Mouse (Mus musculus) liver, embryonic 15.5 days (tissue): ENCODE measurements around the gene Itfg2. TPM values are rescaled to one million over a fixed set of nuclear protein-coding genes. Genes with fewer than 3 reads are reported as not detected.

ENCODE experiments used
- ATAC-seq: fragments of 200-750 bp; cut with Nextera tagmentation; 2 replicates; pipeline ENCODE4 v1.8.0; 2017; ENCODE audit warnings: moderate number of reproducible peaks, mild to moderate bottlenecking, moderate library complexity; ENCODE audit not compliant: insufficient read depth
- H3K27ac ChIP-seq: fragments of 300-500 bp; sonication (generic); replicated peaks from 2 replicates; pipeline ENCODE4 v1.5.1; 2015; ENCODE audit warnings: mild to moderate bottlenecking, inconsistent platforms
- H3K27me3 ChIP-seq: fragments of 300-500 bp; sonication (generic); 2 replicates; pipeline ENCODE4 v1.6.1; 2015; ENCODE audit warnings: mild to moderate bottlenecking, inconsistent platforms
- H3K36me3 ChIP-seq: fragments of 300-500 bp; sonication (generic); replicated peaks from 2 replicates; pipeline ENCODE4 v1.6.1; 2015; ENCODE audit warnings: moderate library complexity, mild to moderate bottlenecking, inconsistent platforms
- H3K4me1 ChIP-seq: fragments of 300-500 bp; sonication (generic); replicated peaks from 2 replicates; pipeline ENCODE4 v1.6.1; 2015; ENCODE audit warnings: inconsistent platforms
- H3K4me2 ChIP-seq: fragments of 300-500 bp; sonication (generic); 2 replicates; pipeline ENCODE4 v1.6.1; 2015; ENCODE audit warnings: moderate library complexity, mild to moderate bottlenecking, inconsistent platforms
- H3K4me3 ChIP-seq: fragments of 300-500 bp; sonication (generic); replicated peaks from 2 replicates; pipeline ENCODE4 v1.5.1; 2015; ENCODE audit warnings: mild to moderate bottlenecking, inconsistent platforms
- H3K9ac ChIP-seq: fragments of 300-500 bp; sonication (generic); 2 replicates; pipeline ENCODE4 v1.6.1; 2015; ENCODE audit warnings: moderate library complexity, mild to moderate bottlenecking, inconsistent platforms
- H3K9me3 ChIP-seq: fragments of 300-500 bp; sonication (generic); replicated peaks from 2 replicates; pipeline ENCODE4 v1.6.1; 2016; ENCODE audit warnings: inconsistent platforms
- WGBS: fragments of 180-500 bp; shearing (Covaris S2); methylation state at CpG from one replicate; pipeline ENCODE4 v1.1.7; 2015; ENCODE audit warnings: mixed read lengths; ENCODE audit not compliant: insufficient replicate concordance; 5-methylcytosine and 5-hydroxymethylcytosine counted together
- polyA plus RNA-seq: library from polyadenylated mRNA; unstranded; fragments of >200 nt; fragmentation: Nextera tagmentation; extraction: Ambion mirVana; gene quantifications from 2 replicates; pipeline ENCODE4 v1.2.1, GENCODE M21; 2015

The Itfg2 gene
- polyA plus RNA-seq, 1 experiment from 2014 or later = 12.1 TPM

- Histone ChIP-seq H3K9me3 (no peaks in the 10 kb centered on the region), H3K9ac (no peak overlapping the region), H3K4me3 (no peak overlapping the region), H3K27ac (no peak overlapping the region), H3K27me3 (no peaks in the 10 kb centered on the region), H3K4me2 (no peak overlapping the region), H3K36me3 (peaks cover 78% of the 10 kb centered on the region), H3K4me1 (peaks cover 49% of the 10 kb centered on the region)
- WGBS = 87% methylated on average over 13 of the region's 13 CpGs
- no peak for ATAC-seq
Observed at GRCm38 (mm10) chr6:128433566-128433965, 8.8 kb upstream of the Itfg2 start.

GRCm38 (mm10) chr6:128432356-128432915, 7.7 kb upstream of the Itfg2 start:
- H3K9ac ChIP-seq = no peak overlapping the region
- no peak overlapping the region for H3K27ac ChIP-seq
- ATAC-seq = no peak

GRCm38 (mm10) chr6:128429826-128430225, 5.1 kb upstream of the Itfg2 start:
- Histone ChIP-seq H3K27ac (no peak overlapping the region), H3K4me3 (no peak overlapping the region), H3K9ac (no peak overlapping the region), H3K4me1 (peaks cover 23% of the 10 kb centered on the region), H3K36me3 (peaks cover 67% of the 10 kb centered on the region), H3K9me3 (no peaks in the 10 kb centered on the region), H3K27me3 (no peaks in the 10 kb centered on the region), H3K4me2 (no peak overlapping the region)
- WGBS = 61% methylated on average over 6 of the region's 6 CpGs
- ATAC-seq = no peak

More at GRCm38 (mm10) chr6:128432356-128432915, 7.7 kb upstream of the Itfg2 start:
- Histone ChIP-seq H3K4me1 (peaks cover 40% of the 10 kb centered on the region), H3K27me3 (no peaks in the 10 kb centered on the region), H3K4me2 (no peak overlapping the region), H3K36me3 (peaks cover 85% of the 10 kb centered on the region), H3K4me3 (no peak overlapping the region), H3K9me3 (no peaks in the 10 kb centered on the region)
- 86% methylated on average over 13 of the region's 13 CpGs for WGBS

- no peaks in the 10 kb centered on the region for H3K9me3 ChIP-seq
- H3K9ac ChIP-seq = no peak overlapping the region
- 47% methylated on average over 2 of the region's 2 CpGs for WGBS
- H3K36me3 ChIP-seq = peaks cover 62% of the 10 kb centered on the region
- no peak overlapping the region for H3K4me2 ChIP-seq
- H3K4me1 ChIP-seq = peaks cover 23% of the 10 kb centered on the region
- H3K4me3 ChIP-seq = no peak overlapping the region
- ATAC-seq = no peak
- H3K27me3 ChIP-seq = no peaks in the 10 kb centered on the region
- H3K27ac ChIP-seq = 0 out of 2 replicates have a peak overlapping the region, but pooled peaks have one; percentile 3
Observed at GRCm38 (mm10) chr6:128429300-128429699, 4.6 kb upstream of the Itfg2 start.

GRCm38 (mm10) chr6:128427571-128427970, 2.8 kb upstream of the Itfg2 start:
- ATAC-seq = no peak
- H3K27ac ChIP-seq = no peak overlapping the region
- H3K36me3 ChIP-seq = peaks cover 45% of the 10 kb centered on the region
- H3K4me3 ChIP-seq = no peak overlapping the region
- H3K27me3 ChIP-seq = no peaks in the 10 kb centered on the region
- peaks cover 32% of the 10 kb centered on the region for H3K4me1 ChIP-seq
- no peaks in the 10 kb centered on the region for H3K9me3 ChIP-seq
- WGBS = 79% methylated on average over 5 of the region's 5 CpGs
- H3K9ac ChIP-seq = no peak overlapping the region
- H3K4me2 ChIP-seq = no peak overlapping the region

GRCm38 (mm10) chr6:128425046-128425445, 315 bp upstream of the Itfg2 start:
- Histone ChIP-seq H3K9me3 (no peaks in the 10 kb centered on the region), H3K4me3 (peak overlapping the region; percentile 75), H3K36me3 (peaks cover 20% of the 10 kb centered on the region), H3K4me1 (peaks cover 34% of the 10 kb centered on the region), H3K4me2 (peak overlapping the region; percentile 79), H3K27me3 (no peaks in the 10 kb centered on the region), H3K27ac (peak overlapping the region; percentile 90), H3K9ac (peak overlapping the region; percentile 63; the same call in 1 of the 2 replicates)
- WGBS = 18% methylated on average over 9 of the region's 9 CpGs
- ATAC-seq = no peak

GRCm38 (mm10) chr6:128423496-128424268, 1.0 kb downstream of the Itfg2 start:
- Histone ChIP-seq H3K36me3 (peaks cover 7% of the 10 kb centered on the region), H3K4me3 (peak overlapping the region; percentile 75), H3K9ac (peak overlapping the region; percentile 64), H3K27me3 (no peaks in the 10 kb centered on the region), H3K4me1 (peaks cover 22% of the 10 kb centered on the region), H3K9me3 (no peaks in the 10 kb centered on the region), H3K4me2 (peak overlapping the region; percentile 79), H3K27ac (peak overlapping the region; percentile 90)
- peak; percentile 71 for ATAC-seq
- 21% methylated on average over 15 of the region's 16 CpGs for WGBS

- ATAC-seq = no peak
Observed at GRCm38 (mm10) chr6:128421480-128421879, 3.3 kb downstream of the Itfg2 start.

GRCm38 (mm10) chr6:128421036-128421435, 3.7 kb downstream of the Itfg2 start:
- H3K9ac ChIP-seq = no peak overlapping the region
- H3K27me3 ChIP-seq = no peaks in the 10 kb centered on the region
- H3K9me3 ChIP-seq = no peaks in the 10 kb centered on the region
- ATAC-seq = no peak
- H3K4me1 ChIP-seq = peaks cover 22% of the 10 kb centered on the region
- no peak overlapping the region for H3K27ac ChIP-seq
- H3K36me3 ChIP-seq = no peaks in the 10 kb centered on the region
- H3K4me2 ChIP-seq = no peak overlapping the region
- H3K4me3 ChIP-seq = no peak overlapping the region
- 51% methylated on average over 2 of the region's 2 CpGs for WGBS

More at GRCm38 (mm10) chr6:128421480-128421879, 3.3 kb downstream of the Itfg2 start:
- Histone ChIP-seq H3K4me3 (no peak overlapping the region), H3K27me3 (no peaks in the 10 kb centered on the region), H3K4me1 (peaks cover 22% of the 10 kb centered on the region), H3K27ac (no peak overlapping the region), H3K9ac (no peak overlapping the region), H3K4me2 (no peak overlapping the region), H3K36me3 (no peaks in the 10 kb centered on the region), H3K9me3 (no peaks in the 10 kb centered on the region)
- 78% methylated on average over 3 of the region's 3 CpGs for WGBS

- Histone ChIP-seq H3K4me2 (no peak overlapping the region), H3K4me1 (peaks cover 4% of the 10 kb centered on the region; the same call in 1 of the 2 replicates), H3K36me3 (peaks cover 14% of the 10 kb centered on the region), H3K27ac (no peak overlapping the region), H3K9me3 (no peaks in the 10 kb centered on the region), H3K27me3 (no peaks in the 10 kb centered on the region), H3K9ac (no peak overlapping the region), H3K4me3 (no peak overlapping the region)
- 73% methylated on average over 1 of the region's 1 CpGs for WGBS
- no peak for ATAC-seq
Observed at GRCm38 (mm10) chr6:128418076-128418475, 6.7 kb downstream of the Itfg2 start.

- no peak overlapping the region for H3K27ac ChIP-seq
- 79% methylated on average over 5 of the region's 5 CpGs for WGBS
- no peaks in the 10 kb centered on the region for H3K9me3 ChIP-seq
- no peak overlapping the region for H3K9ac ChIP-seq
- H3K4me3 ChIP-seq = no peak overlapping the region
- peaks cover 3% of the 10 kb centered on the region; the same call in 1 of the 2 replicates for H3K4me1 ChIP-seq
- no peaks in the 10 kb centered on the region for H3K27me3 ChIP-seq
- ATAC-seq = no peak
- H3K4me2 ChIP-seq = no peak overlapping the region
- H3K36me3 ChIP-seq = peaks cover 30% of the 10 kb centered on the region
Observed at GRCm38 (mm10) chr6:128416169-128416568, 8.6 kb downstream of the Itfg2 start.
